Mouse (Mus musculus) embryonic fibroblast, embryonic 13.5 days (primary cell): ENCODE data around the gene Rasgrf2. TPM values are rescaled to one million over a fixed set of nuclear protein-coding genes. Genes with fewer than 3 reads are reported as not detected.

Experiments
- H3K27ac ChIP-seq: 2 replicates; pipeline ENCODE4 v1.5.1; 2012; ENCODE audit warnings: low read length, control low read depth, inconsistent platforms; ENCODE audit not compliant: insufficient read depth
- H3K4me1 ChIP-seq: 2 replicates; pipeline ENCODE4 v1.6.1; 2011; ENCODE audit warnings: low read length; ENCODE audit not compliant: control insufficient read depth, insufficient read depth
- H3K4me3 ChIP-seq: 2 replicates; pipeline ENCODE4 v1.5.1; 2011; ENCODE audit warnings: mild to moderate bottlenecking, control low read depth, low read length; ENCODE audit not compliant: insufficient read depth
- CTCF ChIP-seq: IDR thresholded peaks from 2 replicates; pipeline ENCODE4 v1.5.1; 2011; ENCODE audit warnings: mild to moderate bottlenecking, control low read depth, low read length, moderate library complexity, borderline replicate concordance; ENCODE audit not compliant: insufficient read depth
- POLR2A ChIP-seq: IDR thresholded peaks from 2 replicates; pipeline ENCODE4 v1.6.1; 2011; ENCODE audit warnings: low read depth, mild to moderate bottlenecking, control low read depth, low read length, moderate library complexity
- polyA plus RNA-seq: library from polyadenylated mRNA; stranded (reverse); fragments of >200 nt; gene quantifications from 2 replicates; pipeline ENCODE4 v1.2.4, GENCODE M21; 2011; ENCODE audit warnings: low read depth; ENCODE audit not compliant: missing spikeins, insufficient read length

Rasgrf2 gene
- polyA plus RNA-seq, 1 experiment = 0.11 TPM

DNA sequence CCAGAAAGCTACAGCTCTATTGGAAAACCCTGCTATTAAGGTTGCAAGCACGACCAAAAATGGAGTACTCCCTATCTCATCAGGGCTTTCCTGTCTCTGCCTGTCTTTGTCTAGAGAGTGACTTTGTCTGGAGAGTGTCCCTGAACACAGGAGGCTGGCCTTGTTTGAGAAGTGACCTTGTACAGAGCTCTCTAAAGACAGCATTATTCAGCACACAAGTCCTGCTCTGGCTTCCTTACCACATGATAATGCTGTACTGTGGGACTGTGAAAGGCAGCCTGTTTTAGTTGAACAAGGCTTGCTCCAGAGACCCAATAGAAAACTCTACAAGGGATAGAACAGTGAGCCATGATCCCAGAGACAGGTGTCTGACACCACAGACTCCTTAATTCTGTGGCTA lies 235.0 kb downstream of the Rasgrf2 start:
- Histone ChIP-seq H3K4me1 (no peaks in the 10 kb centered on the region), H3K4me3 (no peak overlapping the region), H3K27ac (no peak overlapping the region)
- no peak for TF ChIP-seq CTCF
- TF ChIP-seq POLR2A = no peak

DNA sequence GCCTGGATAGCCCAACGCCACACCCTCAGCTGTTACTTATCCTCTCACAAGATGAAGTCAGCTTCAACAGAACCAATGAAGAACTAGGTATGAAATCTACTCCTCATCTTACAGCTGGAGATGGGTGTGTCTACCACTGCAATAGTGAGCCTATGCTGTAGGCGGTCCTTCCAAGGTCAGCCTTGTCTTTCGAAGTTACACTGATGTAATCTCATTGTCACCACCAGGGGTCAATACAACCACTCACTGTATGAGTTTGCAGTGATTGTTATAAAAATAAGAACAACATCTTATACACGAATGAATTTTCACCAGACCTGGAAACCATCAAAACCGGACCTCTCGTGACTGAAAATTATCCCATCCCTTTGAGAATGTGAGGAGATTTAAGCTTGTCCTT lies 238.3 kb downstream of the Rasgrf2 start:
- H3K4me3 ChIP-seq = no peak overlapping the region
- H3K27ac ChIP-seq = no peak overlapping the region

DNA sequence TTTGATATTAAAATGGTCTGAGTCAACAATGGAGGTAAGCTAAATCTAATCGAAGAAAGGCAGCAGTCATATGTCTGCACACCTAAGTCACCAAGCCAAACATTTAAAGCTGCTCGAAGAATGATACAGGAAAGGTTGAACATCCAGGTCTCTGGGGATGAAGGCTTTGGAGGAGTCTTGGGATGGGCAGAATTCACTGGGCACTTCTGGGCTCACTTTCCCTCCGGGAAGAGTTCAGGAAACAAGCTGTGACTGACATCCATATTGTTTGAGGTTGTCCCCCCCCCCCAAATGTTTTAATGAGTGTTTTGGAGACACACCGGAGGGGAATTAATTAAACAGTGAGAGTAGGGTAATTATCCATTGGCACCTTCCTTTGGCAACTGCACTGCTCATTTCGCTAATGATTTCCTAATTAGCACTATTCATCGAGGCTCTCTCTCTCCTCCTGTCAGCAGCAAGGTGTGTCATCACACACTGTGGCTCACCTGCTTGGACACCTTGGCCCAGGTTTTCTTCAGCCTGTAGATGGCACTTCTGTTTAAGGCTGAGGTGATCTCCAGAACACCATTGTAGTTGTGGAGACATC lies 241.3 kb downstream of the Rasgrf2 start:
- H3K27ac ChIP-seq = no peak overlapping the region
- no peak overlapping the region for H3K4me3 ChIP-seq
- H3K4me1 ChIP-seq = no peaks in the 10 kb centered on the region
- no peak for TF ChIP-seq CTCF

More for the DNA sequence above, 238.3 kb downstream of the Rasgrf2 start:
- TF ChIP-seq POLR2A = no peak
- TF ChIP-seq CTCF = no peak
- no peaks in the 10 kb centered on the region for H3K4me1 ChIP-seq

DNA sequence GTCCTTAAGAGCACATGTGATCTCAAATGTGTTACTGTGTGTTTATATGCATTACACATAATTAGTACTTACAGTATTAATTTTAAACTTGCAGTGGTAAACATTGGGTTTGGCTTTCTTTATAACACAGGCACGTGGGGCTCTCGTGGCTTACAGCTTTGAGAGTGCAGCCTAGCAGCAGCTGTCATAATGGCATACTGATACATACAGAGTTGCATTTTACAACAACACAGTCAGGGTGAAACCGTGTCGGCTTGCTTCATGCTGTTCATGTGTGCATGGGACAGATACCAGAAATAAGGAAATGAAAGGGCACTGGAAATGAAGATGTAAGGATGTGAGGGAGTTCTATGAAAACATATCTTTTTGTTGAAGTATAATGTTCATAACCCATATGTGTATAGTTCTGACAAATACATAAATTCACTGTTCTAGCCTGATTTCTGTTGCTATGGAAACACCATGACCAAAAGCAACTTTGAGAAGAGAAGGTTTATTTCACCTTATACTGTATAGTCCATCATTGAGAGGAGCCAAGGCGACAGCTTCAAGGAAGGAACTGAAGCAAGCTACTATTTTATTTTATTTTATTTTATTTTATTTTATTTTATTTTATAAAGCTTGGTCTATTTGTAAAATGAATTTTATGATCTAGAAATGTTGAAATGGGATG lies 246.6 kb downstream of the Rasgrf2 start:
- H3K4me1 ChIP-seq = no peaks in the 10 kb centered on the region
- no peak overlapping the region for H3K27ac ChIP-seq
- no peak overlapping the region for H3K4me3 ChIP-seq
- TF ChIP-seq POLR2A (no peak), CTCF (no peak)

DNA sequence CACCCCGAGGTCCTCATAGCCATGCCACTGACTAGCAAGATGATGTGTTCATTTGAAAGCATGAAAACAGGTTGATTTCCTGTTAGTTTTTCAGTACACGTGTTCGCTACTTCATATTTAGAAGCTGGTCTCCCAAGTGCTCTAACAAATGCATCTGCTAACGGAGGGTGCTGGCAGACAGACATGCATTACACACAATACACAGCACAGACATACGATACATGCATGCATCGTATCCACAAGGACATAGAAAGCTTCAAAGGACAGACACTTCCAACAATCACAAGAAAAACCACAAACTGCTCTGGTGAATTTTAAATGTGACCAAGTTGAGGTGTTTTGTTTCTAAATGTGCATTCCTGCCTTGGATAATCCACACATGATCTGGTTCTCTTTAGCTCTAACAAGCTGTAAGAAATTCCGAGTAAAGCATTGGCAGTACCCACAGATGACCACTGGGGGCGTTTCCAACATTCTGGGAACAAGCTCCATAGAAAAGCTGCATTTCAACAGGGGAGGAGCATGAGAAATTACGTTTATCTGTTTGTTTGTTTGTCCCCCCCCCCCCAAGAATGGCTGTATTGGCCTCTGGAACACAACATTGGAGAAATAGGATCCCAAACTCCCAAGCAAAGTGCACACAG lies 249.5 kb downstream of the Rasgrf2 start:
- TF ChIP-seq POLR2A = no peak
- TF ChIP-seq CTCF = no peak
- no peaks in the 10 kb centered on the region for H3K4me1 ChIP-seq
- H3K27ac ChIP-seq = no peak overlapping the region

DNA sequence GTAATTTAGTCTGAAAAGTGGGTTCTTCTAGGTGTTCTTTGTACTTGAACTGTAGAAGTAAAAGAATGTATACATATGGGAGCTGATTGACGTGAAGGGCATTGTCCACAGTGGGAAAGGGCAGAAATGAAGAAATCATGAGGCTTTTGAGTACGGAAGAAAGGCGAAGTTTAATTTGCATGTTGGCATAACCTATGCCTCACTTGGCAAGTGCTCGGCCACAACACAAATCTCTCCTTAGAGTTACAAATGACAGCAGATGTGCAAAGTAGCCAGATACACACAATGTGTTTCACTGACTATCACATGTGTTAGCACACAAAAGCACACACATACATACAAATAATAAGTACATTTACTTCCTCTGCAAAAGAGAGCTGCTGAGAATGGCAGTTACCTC lies 251.2 kb downstream of the Rasgrf2 start:
- no peaks in the 10 kb centered on the region for H3K4me1 ChIP-seq
- no peak overlapping the region for H3K27ac ChIP-seq
- TF ChIP-seq CTCF (no peak), POLR2A (no peak)
- H3K4me3 ChIP-seq = no peak overlapping the region

More for the DNA sequence above, 249.5 kb downstream of the Rasgrf2 start:
- H3K4me3 ChIP-seq = no peak overlapping the region

DNA sequence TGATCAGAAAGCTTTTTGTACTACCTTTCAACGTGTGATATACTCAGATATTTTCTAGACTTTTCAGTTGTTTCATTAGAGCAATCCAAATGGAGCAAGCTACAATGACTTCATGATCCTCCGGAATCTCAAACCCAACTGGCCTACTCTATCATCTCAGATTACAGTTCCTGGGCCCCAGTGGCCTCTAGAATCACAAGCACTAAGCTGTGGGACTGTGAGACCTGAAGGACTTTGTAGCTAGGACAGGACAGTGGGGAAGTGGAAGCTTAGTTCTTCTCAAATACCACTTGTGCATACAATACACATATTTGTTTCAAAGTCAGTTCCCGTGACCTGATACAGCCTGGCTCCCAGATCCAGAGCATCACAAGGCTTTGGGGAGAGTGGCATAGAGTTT lies 253.5 kb downstream of the Rasgrf2 start:
- H3K4me3 ChIP-seq = no peak overlapping the region
- no peaks in the 10 kb centered on the region for H3K4me1 ChIP-seq
- no peak overlapping the region for H3K27ac ChIP-seq
- no peak for TF ChIP-seq POLR2A
- no peak for TF ChIP-seq CTCF

DNA sequence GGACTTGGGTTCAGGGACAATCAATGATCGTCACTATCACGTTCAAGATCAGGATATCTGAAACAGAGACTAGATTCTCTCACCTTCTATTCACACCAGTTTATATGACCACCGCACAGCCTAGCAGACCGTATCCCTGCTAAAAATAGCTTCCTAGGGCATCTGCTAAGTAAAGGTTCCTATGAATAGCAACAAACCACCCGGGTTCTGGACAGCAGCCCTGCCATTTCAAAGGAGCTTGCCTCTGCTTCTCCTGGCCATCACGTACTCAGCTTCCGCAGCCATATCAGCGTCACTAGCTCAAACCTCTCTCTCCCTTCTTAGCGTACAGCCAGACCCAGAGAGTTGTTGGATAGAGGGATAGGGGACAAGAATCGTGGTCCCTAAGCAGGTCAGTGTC lies 254.1 kb downstream of the Rasgrf2 start:
- no peak for TF ChIP-seq CTCF
- no peak for TF ChIP-seq POLR2A
- Histone ChIP-seq H3K27ac (no peak overlapping the region), H3K4me1 (no peaks in the 10 kb centered on the region), H3K4me3 (no peak overlapping the region)

DNA sequence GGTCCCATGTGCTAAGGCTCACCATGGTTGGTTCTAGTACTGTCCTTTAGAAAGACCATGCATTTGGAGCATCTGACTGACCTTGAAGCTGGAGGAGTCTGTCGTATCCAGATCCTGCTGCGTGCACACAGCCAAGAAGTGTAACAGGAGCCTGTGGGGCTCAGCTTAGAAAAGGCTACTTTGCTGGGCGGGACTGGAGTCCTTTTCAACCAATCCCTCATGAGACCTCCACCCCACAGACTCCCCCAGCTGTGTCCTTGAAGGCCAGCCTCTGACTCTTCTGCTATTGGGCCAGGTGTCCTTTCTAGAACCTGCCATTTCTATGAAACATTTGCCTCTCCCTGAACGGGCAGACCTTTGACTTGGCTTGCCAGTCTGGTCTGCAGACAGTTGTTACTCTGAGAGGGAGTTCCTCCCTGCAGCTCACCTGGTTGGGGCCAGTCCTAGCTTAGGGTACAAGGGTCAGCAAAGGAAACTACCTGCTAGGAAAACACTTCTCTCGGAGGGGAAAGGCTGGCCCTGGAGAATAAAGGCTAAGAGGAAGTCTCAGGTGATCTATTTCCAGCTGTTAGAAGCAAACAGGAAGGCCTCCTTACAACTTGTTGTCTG lies 254.6 kb downstream of the Rasgrf2 start, which contains the start of gene Ckmt2:
Gene Ckmt2, minus strand, starts transcription at position 145 of the 609 bp plus-strand sequence.
- Histone ChIP-seq H3K4me1 (no peaks in the 10 kb centered on the region), H3K27ac (no peak within 1 kb of the TSS)
- TF ChIP-seq POLR2A = no peak
- TF ChIP-seq CTCF = no peak

DNA sequence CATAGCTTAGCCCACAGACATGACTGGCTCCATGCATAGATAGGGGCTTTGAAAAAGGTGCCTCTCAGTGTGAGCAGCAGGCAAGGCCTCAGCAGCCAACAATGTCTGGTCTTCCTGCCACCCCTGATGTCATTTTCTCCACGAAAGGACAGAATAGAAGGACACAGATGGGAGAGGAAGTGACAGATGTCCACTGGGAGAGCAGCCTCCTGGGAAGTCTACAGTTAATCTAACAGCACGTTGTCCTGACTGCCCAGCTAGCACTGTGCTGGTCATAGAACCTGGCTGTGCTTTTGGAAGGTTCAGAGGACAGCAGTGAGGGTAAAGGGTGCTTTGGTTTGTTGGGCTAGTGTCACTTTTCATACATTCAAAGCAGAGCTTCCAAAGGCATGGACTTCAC lies 255.9 kb downstream of the Rasgrf2 start:
- no peak overlapping the region for H3K27ac ChIP-seq
- no peaks in the 10 kb centered on the region for H3K4me1 ChIP-seq
- H3K4me3 ChIP-seq = no peak overlapping the region
- no peak for TF ChIP-seq POLR2A
- TF ChIP-seq CTCF = no peak

More for the DNA sequence above, 254.6 kb downstream of the Rasgrf2 start, which contains the start of gene Ckmt2:
- no peak within 1 kb of the TSS for H3K4me3 ChIP-seq
